Mouse (Mus musculus) E14TG2a.4 (cell line): ENCODE data around the gene Snph.

Source experiments
- CTCF ChIP-seq: conservative IDR thresholded peaks from 2 replicates; pipeline ENCODE4 v1.5.1; 2014; ENCODE audit warnings: low read length
- NANOG ChIP-seq: IDR thresholded peaks from 2 replicates; pipeline ENCODE4 v1.6.1; 2014; ENCODE audit warnings: borderline replicate concordance, low read length, mixed read lengths
- POU5F1 ChIP-seq: IDR thresholded peaks from 2 replicates; pipeline ENCODE4 v1.6.1; 2014; ENCODE audit warnings: low read length, borderline replicate concordance

- TF ChIP-seq CTCF = no peak
- no peak for TF ChIP-seq POU5F1
- no peak for TF ChIP-seq NANOG
Observed at GRCm38 (mm10) chr2:151573667-151574066, 58.7 kb downstream of the Snph start.
